Mouse (Mus musculus) gastrocnemius, adult 2 months (tissue): ENCODE measurements around the gene Sh3glb1. TPM values are rescaled to one million over a fixed set of nuclear protein-coding genes. Genes with fewer than 3 reads are reported as not detected.

Experiments
- DNase-seq: peaks from one replicate; pipeline ENCODE4 v3.0.0; 2022
- H3K27ac ChIP-seq: fragments of 200-600 bp; 2 replicates; pipeline ENCODE4 v1.8.1; 2022; ENCODE audit warnings: mild to moderate bottlenecking
- H3K4me3 ChIP-seq: fragments of 200-600 bp; 2 replicates; pipeline ENCODE4 v1.8.1; 2022; ENCODE audit warnings: mild to moderate bottlenecking, moderate library complexity
- CTCF ChIP-seq: fragments of 200-600 bp; IDR thresholded peaks from 2 replicates; pipeline ENCODE4 v1.8.1; 2022; ENCODE audit warnings: antibody characterized with exemption, mild to moderate bottlenecking, moderate library complexity
- intact Hi-C: fragments of 180-260 bp; cut with DNase I; formaldehyde crosslinking; loops from one replicate; pipeline ENCODE4 v1.15.1; 2025
- total RNA-seq, 2 experiments: library from RNA; stranded (reverse); gene quantifications; 2 replicates each; pipeline ENCODE4 v1.2.3; 2021

Sh3glb1 gene
- total RNA-seq, 2 experiments from 2014 or later: 328 to 379 TPM

DNA sequence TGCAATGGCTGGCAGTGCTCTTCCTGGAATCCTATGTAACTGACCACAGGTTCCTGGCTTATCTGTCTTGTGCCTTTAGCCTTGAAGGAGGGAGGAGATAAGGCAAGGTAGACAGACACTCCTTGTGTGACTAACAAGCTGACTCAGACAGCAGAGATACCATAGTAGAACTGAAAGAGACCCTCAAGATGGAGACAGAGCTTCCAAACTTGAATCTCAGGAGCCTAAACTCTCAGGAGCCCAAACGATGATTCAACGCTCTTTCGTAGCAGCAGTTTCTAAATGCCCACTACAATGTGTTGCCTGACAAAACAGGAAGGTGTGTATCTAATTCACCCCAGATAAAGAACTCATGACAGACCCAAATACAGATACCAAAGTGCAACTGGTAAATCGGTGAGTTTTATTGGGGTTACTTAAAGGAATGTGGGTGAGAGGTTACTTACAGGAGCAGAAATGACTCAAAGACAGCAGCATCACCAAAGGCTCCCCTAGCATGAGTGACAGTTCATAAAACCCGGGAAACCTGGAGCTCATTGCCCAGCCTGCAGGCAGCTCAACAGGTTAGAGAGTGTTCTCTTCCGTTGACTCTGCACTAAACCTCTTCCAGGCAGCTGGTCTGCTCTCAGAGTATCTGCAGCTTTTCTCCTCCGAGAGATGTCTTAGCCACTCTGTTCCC is 56.6 kb downstream of the Sh3glb1 start:
- Histone ChIP-seq H3K27ac (no peak overlapping the region), H3K4me3 (no peak overlapping the region)
- TF ChIP-seq CTCF: no peak
- intact Hi-C loops: no loop called here
- no peak for DNase-seq

DNA sequence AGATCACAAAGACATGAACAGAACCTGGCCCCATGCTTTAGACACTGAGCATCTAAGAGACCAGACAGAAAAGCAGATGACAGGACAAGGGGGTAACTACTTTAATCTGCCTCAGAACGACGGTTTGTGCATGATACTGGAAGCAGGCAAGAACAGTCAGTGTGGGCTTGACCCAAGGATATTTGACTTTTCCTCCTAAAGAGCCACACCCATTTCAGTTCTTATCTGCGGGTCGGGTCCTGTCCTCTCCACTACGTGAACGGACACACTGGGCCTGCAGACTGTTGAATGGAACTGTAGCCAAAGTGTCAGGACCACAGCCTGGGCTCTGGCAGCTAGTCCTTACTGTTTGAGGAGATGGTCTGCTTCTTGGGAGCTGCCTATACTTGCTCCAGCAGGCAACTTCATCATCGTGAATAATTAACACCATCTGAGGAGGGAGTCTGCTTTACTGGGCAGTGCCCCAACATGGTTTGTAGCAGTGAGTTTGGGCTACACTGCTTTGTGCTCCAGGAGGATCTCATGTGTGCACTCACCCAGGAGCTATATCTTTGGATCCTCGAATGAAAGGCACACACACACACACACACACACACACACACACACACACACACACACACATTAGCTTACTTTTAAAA is 57.8 kb downstream of the Sh3glb1 start:
- no peak for DNase-seq
- H3K4me3 ChIP-seq: no peak overlapping the region
- TF ChIP-seq CTCF: no peak
- intact Hi-C loops: no loop called here
- H3K27ac ChIP-seq: no peak overlapping the region

- intact Hi-C loops: no loop called here
Measured at GRCm38 (mm10) chr3:144661439-144661838, 58.7 kb downstream of the Sh3glb1 start.

GRCm38 (mm10) chr3:144644202-144644601 is 75.9 kb downstream of the Sh3glb1 start:
- intact Hi-C loops: no loop called here
- Histone ChIP-seq H3K27ac (peak overlapping the region; percentile 84), H3K4me3 (no peak overlapping the region)
- TF ChIP-seq CTCF: no peak
- no peak for DNase-seq

More at GRCm38 (mm10) chr3:144661439-144661838, 58.7 kb downstream of the Sh3glb1 start:
- H3K27ac ChIP-seq: no peak overlapping the region
- no peak for DNase-seq
- no peak overlapping the region for H3K4me3 ChIP-seq
- no peak for TF ChIP-seq CTCF

- TF ChIP-seq CTCF: no peak
- peak; percentile 90 for DNase-seq
- H3K4me3 ChIP-seq: no peak overlapping the region
- intact Hi-C loops: loop anchor here (1.0 kb wide), 1 partner anchor 26 kb away; no protein-coding TSS in a partner anchor
- peak overlapping the region; percentile 84 for H3K27ac ChIP-seq
Measured at GRCm38 (mm10) chr3:144643301-144643871, 76.7 kb downstream of the Sh3glb1 start.

GRCm38 (mm10) chr3:144642141-144642540 is 78.0 kb downstream of the Sh3glb1 start:
- intact Hi-C loops: no loop called here

GRCm38 (mm10) chr3:144640033-144640432 is 80.1 kb downstream of the Sh3glb1 start:
- no peak for TF ChIP-seq CTCF

More at GRCm38 (mm10) chr3:144642141-144642540, 78.0 kb downstream of the Sh3glb1 start:
- TF ChIP-seq CTCF: no peak
- Histone ChIP-seq H3K27ac (0 out of 2 replicates have a peak overlapping the region, but pooled peaks have one; percentile 84), H3K4me3 (no peak overlapping the region)
- DNase-seq: no peak

GRCm38 (mm10) chr3:144639387-144639786 is 80.7 kb downstream of the Sh3glb1 start:
- TF ChIP-seq CTCF: no peak
- intact Hi-C loops: no loop called here
- Histone ChIP-seq H3K4me3 (no peak overlapping the region), H3K27ac (no peak overlapping the region)
- no peak for DNase-seq

More at GRCm38 (mm10) chr3:144640033-144640432, 80.1 kb downstream of the Sh3glb1 start:
- no peak overlapping the region for H3K27ac ChIP-seq
- intact Hi-C loops: no loop called here
- DNase-seq: no peak
- no peak overlapping the region for H3K4me3 ChIP-seq

DNA sequence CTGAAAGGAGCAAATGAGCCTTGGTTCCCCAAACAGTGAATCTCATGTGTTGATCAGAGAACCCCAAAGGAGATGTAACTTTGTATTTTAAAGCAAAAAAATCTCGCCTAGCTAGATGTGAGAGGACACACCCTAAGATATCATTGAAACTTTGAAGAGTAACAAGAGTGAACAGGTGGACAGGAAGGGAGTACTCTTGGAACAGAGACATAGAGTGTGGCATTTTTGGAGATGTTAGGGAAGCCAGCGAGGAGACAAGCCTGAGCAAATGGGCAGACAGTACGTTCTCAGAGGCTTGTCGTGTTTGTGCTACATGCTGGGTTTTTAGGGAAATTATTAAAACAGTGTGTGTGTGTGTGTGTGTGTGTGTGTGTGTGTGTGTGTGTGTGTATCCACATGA is 82.0 kb downstream of the Sh3glb1 start:
- TF ChIP-seq CTCF: no peak
- no peak for DNase-seq
- Histone ChIP-seq H3K27ac (no peak overlapping the region), H3K4me3 (no peak overlapping the region)
- intact Hi-C loops: no loop called here

DNA sequence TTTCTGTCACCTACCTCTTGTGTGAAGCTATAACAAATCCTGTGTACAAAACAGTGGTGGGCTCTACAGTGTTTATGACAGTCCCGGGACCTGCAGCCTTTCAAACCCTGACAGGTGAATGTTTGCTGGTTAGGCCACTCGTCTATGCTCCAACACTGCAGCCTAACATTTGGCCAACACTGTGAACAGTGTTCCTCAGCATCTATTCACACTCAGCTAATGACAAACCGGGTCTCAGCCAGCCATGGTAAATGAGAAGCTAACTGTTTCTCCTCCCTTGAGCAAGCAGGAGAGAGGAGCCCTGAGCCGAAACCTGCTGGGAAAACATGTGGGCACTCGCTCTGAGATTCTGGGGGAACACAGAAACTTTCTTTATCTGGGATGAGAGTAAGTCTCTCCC is 84.9 kb downstream of the Sh3glb1 start:
- no peak for DNase-seq
- H3K4me3 ChIP-seq: no peak overlapping the region
- no peak overlapping the region for H3K27ac ChIP-seq
- TF ChIP-seq CTCF: no peak
- intact Hi-C loops: no loop called here

Other genes with a start within 250 kb of the Sh3glb1 start
- 10 to 100 TPM; 12.8 to 14.8 TPM for gene Hs2st1, start 150.2 kb downstream of the Sh3glb1 start, total RNA-seq
- 100 to 1,000 TPM; 115 to 122 TPM for gene Selenof, start 150.0 kb downstream of the Sh3glb1 start, total RNA-seq
- gene Clca3a1, start 40.6 kb upstream of the Sh3glb1 start, total RNA-seq: under 1 TPM in 1 of 2 experiments, not detected in 1; 0.15 TPM
- not detected for gene Clca3a2, start 99.2 kb upstream of the Sh3glb1 start, total RNA-seq
- not detected for gene Clca3b, start 129.0 kb upstream of the Sh3glb1 start, total RNA-seq
- not detected for gene Clca4b, start 212.2 kb upstream of the Sh3glb1 start, total RNA-seq